Mouse (Mus musculus) kidney, adult 2 months (tissue): Measurements from ENCODE around the gene Olfr1453. TPM values are rescaled to one million over a fixed set of nuclear protein-coding genes. Genes with fewer than 3 reads are reported as not detected.
"Not testable (repeated sequence)": the region's sequence is repeated elsewhere in the genome, so short reads cannot be mapped to it uniquely, and the experiment has no call there.

Source experiments
- DNase-seq: peaks from one replicate; pipeline ENCODE4 v3.0.0; 2021
- H3K27ac ChIP-seq: fragments of 200-500 bp; 2 replicates; pipeline ENCODE4 v1.5.1; 2012; ENCODE audit warnings: low read depth, low read length, control low read depth, inconsistent platforms; ENCODE audit not compliant: insufficient read depth
- H3K27me3 ChIP-seq: fragments of 200-500 bp; replicated peaks from 2 replicates; pipeline ENCODE4 v1.6.1; 2012; ENCODE audit warnings: mild to moderate bottlenecking, moderate library complexity, low read length, inconsistent platforms; ENCODE audit not compliant: control insufficient read depth, insufficient read depth
- H3K36me3 ChIP-seq: fragments of 200-500 bp; 2 replicates; pipeline ENCODE4 v1.6.1; 2012; ENCODE audit warnings: mild to moderate bottlenecking, moderate library complexity, low read length, inconsistent platforms; ENCODE audit not compliant: control insufficient read depth, insufficient read depth
- H3K4me1 ChIP-seq: fragments of 200-500 bp; 2 replicates; pipeline ENCODE4 v1.6.1; 2011; ENCODE audit warnings: low read length; ENCODE audit not compliant: control insufficient read depth, insufficient read depth
- H3K4me3 ChIP-seq: fragments of 200-500 bp; 2 replicates; pipeline ENCODE4 v1.5.1; 2011; ENCODE audit warnings: mild to moderate bottlenecking, low read depth, low read length, control low read depth; ENCODE audit not compliant: insufficient read depth
- CTCF ChIP-seq: fragments of 200-500 bp; conservative IDR thresholded peaks from 2 replicates; pipeline ENCODE4 v1.5.1; 2011; ENCODE audit warnings: low read depth, mild to moderate bottlenecking, control low read depth, low read length, moderate library complexity, mixed read lengths; ENCODE audit not compliant: insufficient read depth, insufficient read length
- POLR2A ChIP-seq: fragments of 200-500 bp; IDR thresholded peaks from one replicate; pipeline ENCODE4 v1.6.1; 2011; ENCODE audit warnings: low read depth, low read length, control low read depth
- WGBS: fragments of 180-500 bp; shearing (Covaris S2); methylation state at CpG from one replicate; pipeline ENCODE4 v1.1.7; 2018; 5-methylcytosine and 5-hydroxymethylcytosine counted together
- polyA plus RNA-seq: library from polyadenylated mRNA; depleted of rRNA; stranded (reverse); fragments of >200 nt; gene quantifications from 2 replicates; pipeline ENCODE4 v1.2.3, GENCODE M21; 2012; rRNA removed

The Olfr1453 gene
- not detected in 2 replicates for polyA plus RNA-seq

GRCm38 (mm10) chr19:13028227-13028626 lies at the start of gene Olfr1453:
Olfr1453 (minus strand) TSS chr19:13028327.
- DNase-seq = no peak
- WGBS = 50% methylated on average over 1 of the region's 1 CpGs
- Histone ChIP-seq H3K4me1 (no peaks in the 10 kb centered on the region), H3K4me3 (no peak within 1 kb of the TSS), H3K27me3 (no peaks in the 10 kb centered on the region), H3K27ac (no peak within 1 kb of the TSS), H3K36me3 (no peaks in the 10 kb centered on the region)
- TF ChIP-seq POLR2A = no peak
- TF ChIP-seq CTCF = no peak

GRCm38 (mm10) chr19:13060310-13060709 lies 32.2 kb upstream of the Olfr1453 start, which contains the start of gene Olfr1454:
Olfr1454 (plus strand) TSS chr19:13060610.
- WGBS = 54% methylated on average over 2 of the region's 2 CpGs
- TF ChIP-seq POLR2A (no peak), CTCF (no peak)
- no peaks in the 10 kb centered on the region for H3K4me1 ChIP-seq
- H3K4me3 ChIP-seq = no peak within 1 kb of the TSS
- no peak within 1 kb of the TSS for H3K27ac ChIP-seq
- H3K36me3 ChIP-seq = no peaks in the 10 kb centered on the region
- H3K27me3 ChIP-seq = no peaks in the 10 kb centered on the region
- DNase-seq = no peak

- Histone ChIP-seq H3K27me3 (no peaks in the 10 kb centered on the region), H3K4me1 (no peaks in the 10 kb centered on the region), H3K36me3 (no peaks in the 10 kb centered on the region), H3K27ac (no peak within 1 kb of the TSS), H3K4me3 (no peak within 1 kb of the TSS)
- no peak for TF ChIP-seq CTCF
- TF ChIP-seq POLR2A = no peak
- 74% methylated on average over 2 of the region's 2 CpGs for WGBS
- DNase-seq = no peak
These were observed 33.4 kb downstream of the Olfr1453 start, which contains the start of gene Olfr1451 for GRCm38 (mm10) chr19:12994714-12995113. Olfr1451 (plus strand) TSS chr19:12995014.

GRCm38 (mm10) chr19:12992316-12992715 lies 35.8 kb downstream of the Olfr1453 start:
- not testable (repeated sequence) for H3K4me1 ChIP-seq, DNase-seq, H3K4me3 ChIP-seq, H3K27me3 ChIP-seq, H3K27ac ChIP-seq, H3K36me3 ChIP-seq
- 92% methylated on average over 4 of the region's 4 CpGs for WGBS

Other genes starting within 250 kb of the Olfr1453 start
- gene Zfp91, start 232.2 kb downstream of the Olfr1453 start, polyA plus RNA-seq = 15.7 and 17.7 TPM in 2 replicates
- gene Lpxn, start 232.1 kb downstream of the Olfr1453 start, polyA plus RNA-seq = 1.8 and 3.2 TPM in 2 replicates
- not detected in 2 replicates for gene Gm5244, start 181.6 kb downstream of the Olfr1453 start, polyA plus RNA-seq
- gene Olfr1444, start 171.0 kb downstream of the Olfr1453 start, polyA plus RNA-seq = not detected in 2 replicates
- not detected in 2 replicates for gene Olfr1445, start 144.5 kb downstream of the Olfr1453 start, polyA plus RNA-seq
- not detected in 2 replicates for gene Olfr1446, start 134.8 kb downstream of the Olfr1453 start, polyA plus RNA-seq
- not detected in 2 replicates for gene Olfr1447, start 124.6 kb downstream of the Olfr1453 start, polyA plus RNA-seq
- not detected in 2 replicates for gene Olfr1448, start 103.9 kb downstream of the Olfr1453 start, polyA plus RNA-seq
- not detected in 2 replicates for gene Olfr1449, start 97.5 kb downstream of the Olfr1453 start, polyA plus RNA-seq
- not detected in 2 replicates for gene Olfr1450, start 78.1 kb downstream of the Olfr1453 start, polyA plus RNA-seq
- not detected in 2 replicates for gene Olfr1451, start 33.3 kb downstream of the Olfr1453 start, polyA plus RNA-seq
- not detected in 2 replicates for gene Olfr1454, start 32.3 kb upstream of the Olfr1453 start, polyA plus RNA-seq
- gene Olfr1457, start 69.6 kb upstream of the Olfr1453 start, polyA plus RNA-seq = not detected in 2 replicates
- gene Olfr1458, start 78.4 kb upstream of the Olfr1453 start, polyA plus RNA-seq = not detected in 2 replicates
- not detected in 2 replicates for gene Olfr1459, start 121.2 kb upstream of the Olfr1453 start, polyA plus RNA-seq
- gene Olfr1461, start 134.7 kb upstream of the Olfr1453 start, polyA plus RNA-seq = not detected in 2 replicates
- not detected in 2 replicates for gene Olfr1462, start 157.4 kb upstream of the Olfr1453 start, polyA plus RNA-seq
- gene Olfr1463, start 203.0 kb upstream of the Olfr1453 start, polyA plus RNA-seq = not detected in 2 replicates